Mouse (Mus musculus) heart, adult 2 months (tissue): Measurements from ENCODE around the gene Stat1. TPM values are rescaled to one million over a fixed set of nuclear protein-coding genes. Genes with fewer than 3 reads are reported as not detected.

ENCODE experiments used
- DNase-seq, 2 experiments: peaks; one replicate each; pipeline ENCODE4 v3.0.0; 2021
- H3K27ac ChIP-seq: fragments of 200-600 bp; 2 replicates; pipeline ENCODE4 v1.8.1; 2022
- H3K27me3 ChIP-seq: fragments of 200-500 bp; 2 replicates; pipeline ENCODE4 v1.6.1; 2012; ENCODE audit warnings: mild to moderate bottlenecking, low read length, inconsistent platforms, mixed read lengths; ENCODE audit not compliant: control insufficient read depth, insufficient read depth
- H3K36me3 ChIP-seq: fragments of 200-500 bp; 2 replicates; pipeline ENCODE4 v1.6.1; 2012; ENCODE audit warnings: low read length, inconsistent platforms; ENCODE audit not compliant: control insufficient read depth, insufficient read depth
- H3K4me1 ChIP-seq: fragments of 200-500 bp; 2 replicates; pipeline ENCODE4 v1.6.1; 2011; ENCODE audit warnings: low read length; ENCODE audit not compliant: control insufficient read depth, insufficient read depth
- H3K4me3 ChIP-seq: fragments of 200-600 bp; 2 replicates; pipeline ENCODE4 v1.8.1; 2022
- H3K79me2 ChIP-seq: fragments of 200-500 bp; replicated peaks from 2 replicates; pipeline ENCODE4 v1.6.1; 2012; ENCODE audit warnings: mild to moderate bottlenecking, inconsistent platforms, low read length, moderate library complexity, mixed read lengths; ENCODE audit not compliant: control insufficient read depth, insufficient read depth
- H3K9ac ChIP-seq: fragments of 200-500 bp; 2 replicates; pipeline ENCODE4 v1.6.1; 2012; ENCODE audit warnings: low read depth, mild to moderate bottlenecking, control low read depth, inconsistent platforms, low read length, mixed read lengths
- CTCF ChIP-seq: fragments of 200-600 bp; IDR thresholded peaks from 2 replicates; pipeline ENCODE4 v1.8.1; 2022; ENCODE audit warnings: antibody characterized with exemption, mild to moderate bottlenecking, moderate library complexity
- EP300 ChIP-seq: fragments of 200-500 bp; IDR thresholded peaks from 2 replicates; pipeline ENCODE4 v1.6.1; 2011; ENCODE audit warnings: low read depth, low read length, control low read depth; ENCODE audit not compliant: insufficient read depth
- POLR2A ChIP-seq: fragments of 200-500 bp; IDR thresholded peaks from 2 replicates; pipeline ENCODE4 v1.6.1; 2011; ENCODE audit warnings: mild to moderate bottlenecking, low read depth, low read length, control low read depth; ENCODE audit not compliant: insufficient read depth
- WGBS: fragments of 180-500 bp; shearing (Covaris S2); methylation state at CpG from one replicate; pipeline ENCODE4 v1.1.7; 2018; 5-methylcytosine and 5-hydroxymethylcytosine counted together
- intact Hi-C: fragments of 180-260 bp; cut with DNase I; formaldehyde crosslinking; loops from one replicate; pipeline ENCODE4 v1.15.1; 2025
- polyA plus RNA-seq: library from polyadenylated mRNA; depleted of rRNA; stranded (reverse); fragments of >200 nt; gene quantifications from 2 replicates; pipeline ENCODE4 v1.2.3, GENCODE M21; 2012
- total RNA-seq, 2 experiments: library from RNA; stranded (reverse); gene quantifications; 2 replicates each; pipeline ENCODE4 v1.2.3; 2021

Stat1 gene
- total and polyA plus RNA-seq, 3 experiments: 24.1 to 30.6 (median 27.7) TPM

GRCm38 (mm10) chr1:52121052-52121451 is 1.8 kb downstream of the Stat1 start:
- intact Hi-C loops: no loop called here
- Histone ChIP-seq H3K4me3 (no peak overlapping the region; the same call in 1 of the 2 replicates), H3K27me3 (no peaks in the 10 kb centered on the region), H3K36me3 (peaks cover 6% of the 10 kb centered on the region), H3K79me2 (no peaks in the 10 kb centered on the region), H3K9ac (no peak overlapping the region), H3K4me1 (peaks cover 5% of the 10 kb centered on the region), H3K27ac (no peak overlapping the region)
- WGBS: 88% methylated on average over 3 of the region's 3 CpGs
- DNase-seq: no peak
- TF ChIP-seq CTCF: no peak
- TF ChIP-seq POLR2A: no peak
- TF ChIP-seq EP300: no peak

- WGBS: 73% methylated on average over 3 of the region's 3 CpGs
- DNase-seq: no peak
- intact Hi-C loops: no loop called here
Observed at GRCm38 (mm10) chr1:52124818-52125217, 5.6 kb downstream of the Stat1 start.

GRCm38 (mm10) chr1:52127350-52127749 is 8.1 kb downstream of the Stat1 start:
- intact Hi-C loops: no loop called here
- H3K36me3 ChIP-seq: peaks cover 7% of the 10 kb centered on the region
- no peaks in the 10 kb centered on the region for H3K27me3 ChIP-seq
- 94% methylated on average over 6 of the region's 6 CpGs for WGBS
- no peak overlapping the region for H3K4me3 ChIP-seq
- no peaks in the 10 kb centered on the region for H3K4me1 ChIP-seq
- no peaks in the 10 kb centered on the region for H3K79me2 ChIP-seq
- TF ChIP-seq CTCF (no peak), POLR2A (no peak), EP300 (no peak)
- no peak for DNase-seq
- no peak overlapping the region for H3K27ac ChIP-seq
- no peak overlapping the region for H3K9ac ChIP-seq

More at GRCm38 (mm10) chr1:52124818-52125217, 5.6 kb downstream of the Stat1 start:
- H3K27ac ChIP-seq: no peak overlapping the region
- H3K36me3 ChIP-seq: peaks cover 7% of the 10 kb centered on the region
- no peak overlapping the region for H3K9ac ChIP-seq
- no peaks in the 10 kb centered on the region for H3K27me3 ChIP-seq
- H3K79me2 ChIP-seq: no peaks in the 10 kb centered on the region
- H3K4me1 ChIP-seq: peaks cover 1% of the 10 kb centered on the region
- no peak overlapping the region for H3K4me3 ChIP-seq
- no peak for TF ChIP-seq EP300
- no peak for TF ChIP-seq CTCF
- TF ChIP-seq POLR2A: no peak

- Histone ChIP-seq H3K27me3 (no peaks in the 10 kb centered on the region), H3K4me3 (no peak overlapping the region), H3K79me2 (no peaks in the 10 kb centered on the region), H3K36me3 (peaks cover 2% of the 10 kb centered on the region; the same call in 1 of the 2 replicates), H3K4me1 (no peaks in the 10 kb centered on the region), H3K9ac (no peak overlapping the region), H3K27ac (no peak overlapping the region)
- TF ChIP-seq EP300 (no peak), CTCF (no peak), POLR2A (no peak)
- no peak for DNase-seq
- intact Hi-C loops: no loop called here
- 65% methylated on average over 6 of the region's 6 CpGs for whole genome bisulfite sequencing
Observed at GRCm38 (mm10) chr1:52129794-52130193, 10.6 kb downstream of the Stat1 start.

DNA sequence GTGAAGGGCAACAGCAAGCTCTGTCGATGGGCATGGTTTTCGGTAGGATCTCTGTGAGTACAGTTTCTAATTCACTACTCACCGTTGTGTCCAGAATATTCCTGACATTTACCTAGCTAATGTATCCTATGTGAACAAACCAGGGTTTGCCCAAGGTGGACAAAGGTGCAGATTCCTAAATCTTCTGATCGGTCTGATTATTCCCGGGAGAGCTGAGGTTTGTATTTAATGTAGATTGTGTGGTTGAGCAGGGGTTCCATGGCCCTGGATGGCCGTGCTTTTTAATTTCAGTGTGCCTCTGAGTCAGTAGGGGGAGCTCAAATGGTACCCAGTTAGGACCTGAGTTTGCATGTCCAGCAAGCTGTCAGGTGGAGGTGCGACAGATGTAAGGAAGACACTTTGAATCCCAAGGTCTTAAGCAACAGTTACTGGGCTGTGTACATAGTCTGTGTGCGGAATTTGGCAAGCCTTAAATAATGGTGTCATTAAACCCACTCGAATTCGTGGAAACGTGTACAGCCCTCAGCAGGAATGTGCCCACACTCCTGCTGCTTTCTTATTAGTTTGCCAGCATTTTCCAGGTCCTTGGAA is 12.6 kb downstream of the Stat1 start:
- Histone ChIP-seq H3K36me3 (no peaks in the 10 kb centered on the region), H3K27ac (no peak overlapping the region), H3K9ac (no peak overlapping the region), H3K79me2 (no peaks in the 10 kb centered on the region), H3K27me3 (no peaks in the 10 kb centered on the region), H3K4me3 (no peak overlapping the region), H3K4me1 (no peaks in the 10 kb centered on the region)
- no peak for TF ChIP-seq EP300
- TF ChIP-seq POLR2A: no peak
- TF ChIP-seq CTCF: no peak
- WGBS: 86% methylated on average over 11 of the region's 11 CpGs
- intact Hi-C loops: no loop called here
- no peak for DNase-seq

- no peaks in the 10 kb centered on the region for H3K4me1 ChIP-seq
- no peaks in the 10 kb centered on the region for H3K79me2 ChIP-seq
- 93% methylated on average over 8 of the region's 8 CpGs for WGBS
- intact Hi-C loops: no loop called here
- no peak overlapping the region for H3K9ac ChIP-seq
- DNase-seq: no peak
- H3K27me3 ChIP-seq: no peaks in the 10 kb centered on the region
- no peak overlapping the region for H3K27ac ChIP-seq
- no peak overlapping the region for H3K4me3 ChIP-seq
- no peak for TF ChIP-seq POLR2A
- TF ChIP-seq CTCF: no peak
- no peak for TF ChIP-seq EP300
- no peaks in the 10 kb centered on the region; the same call in 1 of the 2 replicates for H3K36me3 ChIP-seq
Observed at GRCm38 (mm10) chr1:52133254-52133653, 14.0 kb downstream of the Stat1 start.
